Mouse (Mus musculus) olfactory bulb, adult 2 months (tissue): ENCODE data around the gene Dbn1.

ENCODE experiments used
- CTCF ChIP-seq: fragments of 200-500 bp; IDR thresholded peaks from 2 replicates; pipeline ENCODE4 v1.5.1; 2012; ENCODE audit warnings: low read depth, mild to moderate bottlenecking, low read length, moderate library complexity; ENCODE audit not compliant: insufficient read depth
- POLR2A ChIP-seq: fragments of 200-500 bp; IDR thresholded peaks from 2 replicates; pipeline ENCODE4 v1.6.1; 2012; ENCODE audit warnings: mild to moderate bottlenecking, low read depth, low read length, moderate library complexity; ENCODE audit not compliant: insufficient read depth

DNA sequence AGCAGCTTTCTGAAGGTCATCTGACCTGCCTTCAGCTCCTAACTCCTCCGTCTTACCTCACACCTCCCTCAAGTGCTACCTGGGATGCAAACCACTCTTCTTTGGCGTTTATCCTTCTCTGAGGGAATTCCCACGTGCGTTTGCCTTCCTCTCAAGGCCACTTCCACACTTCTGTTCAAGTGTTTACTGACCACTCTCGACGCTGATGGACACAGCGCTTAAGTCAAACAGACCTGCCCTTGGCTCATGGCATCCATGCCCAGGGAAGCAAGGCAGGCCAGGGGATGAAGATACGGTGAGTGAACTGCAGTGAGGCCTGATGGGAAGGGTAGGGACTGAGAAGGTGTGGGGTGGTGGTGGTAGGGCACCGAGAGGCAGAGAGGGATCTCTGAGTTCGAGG, 12.7 kb upstream of the Dbn1 start:
- TF ChIP-seq CTCF (no peak), POLR2A (no peak)
